Mouse (Mus musculus): ENCODE results near the gene Kir3dl1.
"Not testable (repeated sequence)": the region's sequence is repeated elsewhere in the genome, so short reads cannot be mapped to it uniquely, and the experiment has no call there.

Gene Kir3dl1

DNA sequence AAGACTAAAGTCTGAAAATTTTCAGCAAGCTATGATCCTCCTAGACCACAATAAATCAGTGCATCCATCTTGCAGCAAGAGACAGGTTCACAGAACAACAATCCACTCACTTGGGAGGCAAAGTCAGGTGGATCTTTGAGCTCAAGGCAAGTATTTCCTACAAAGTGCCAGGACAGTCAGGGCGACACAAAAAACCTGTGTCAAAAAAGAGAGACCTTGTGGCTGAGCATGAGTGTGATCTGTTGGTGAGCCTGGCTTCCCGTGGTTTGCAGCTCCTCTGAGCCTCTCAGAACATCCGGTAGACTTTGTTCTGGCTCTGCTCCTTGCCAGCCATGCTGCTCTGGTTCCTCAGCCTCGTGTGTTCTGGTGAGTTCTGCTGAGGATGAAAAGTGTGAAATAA is at the start of gene Kir3dl1:
Kir3dl1 (plus strand) TSS at position 301 of the 400 bp plus-strand sequence.
- DNase-seq (ENCODE audit: low read depth): not testable (repeated sequence)

DNA sequence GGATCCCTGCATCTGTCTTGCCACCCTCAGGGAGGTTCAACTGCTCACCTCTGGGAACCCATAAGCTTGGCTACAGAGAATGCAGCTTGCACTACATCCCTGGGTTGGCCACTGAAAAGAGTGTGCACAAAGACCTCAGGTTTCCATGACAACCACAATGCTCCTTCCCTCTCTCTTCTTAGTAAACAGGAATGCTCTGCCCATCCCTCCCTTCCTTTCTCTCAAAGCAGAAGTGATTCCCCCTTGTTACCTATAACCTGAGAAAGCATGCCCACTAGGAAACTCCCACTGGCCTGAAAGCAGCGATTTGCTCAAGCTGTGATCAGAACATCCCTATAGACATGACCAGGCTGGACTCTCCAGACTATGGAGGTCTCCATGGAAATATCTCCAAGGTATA is 26.2 kb downstream of the Kir3dl1 start, which contains the start of gene Kir3dl2:
Kir3dl2 (minus strand) TSS at position 101 of the 400 bp plus-strand sequence.
- not testable (repeated sequence) for DNase-seq (ENCODE audit: low read depth)

DNA sequence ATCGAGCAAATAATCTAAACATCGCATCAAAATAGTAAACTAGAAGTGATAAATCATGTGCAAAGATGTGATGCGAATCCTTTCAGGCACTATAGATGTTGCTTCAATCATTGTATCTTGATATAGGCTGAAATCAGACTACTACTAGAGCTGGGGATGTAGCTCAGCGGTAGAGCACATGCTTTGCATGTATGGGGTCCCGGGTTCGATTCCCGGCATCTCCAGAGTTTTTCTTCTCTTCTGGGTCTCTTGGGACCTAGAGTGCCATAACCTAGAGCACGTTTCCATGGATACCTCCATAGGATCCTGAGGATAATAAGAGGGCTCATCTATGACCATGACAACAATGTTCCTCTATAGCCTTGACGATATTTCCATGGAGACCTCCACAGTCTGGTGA is 51.3 kb downstream of the Kir3dl1 start:
- DNase-seq (ENCODE audit: low read depth): not testable (repeated sequence)
